Mouse (Mus musculus) hindbrain, postnatal 0 days (tissue): Measurements from ENCODE around the gene Ceacam16. TPM values are rescaled to one million over a fixed set of nuclear protein-coding genes. Genes with fewer than 3 reads are reported as not detected.

Experiments used
- ATAC-seq: fragments of 200-750 bp; cut with Nextera tagmentation; 2 replicates; pipeline ENCODE4 v1.8.0; 2017; ENCODE audit warnings: mild to moderate bottlenecking, moderate TSS enrichment, moderate library complexity
- DNase-seq: peaks from one replicate; pipeline ENCODE4 v3.0.0-alpha.2; 2015; ENCODE audit warnings: low spot score
- H3K27ac ChIP-seq: fragments of 300-500 bp; sonication (generic); 2 replicates; pipeline ENCODE4 v1.5.1; 2014; ENCODE audit warnings: mild to moderate bottlenecking
- H3K27me3 ChIP-seq: fragments of 300-500 bp; sonication (generic); 2 replicates; pipeline ENCODE4 v1.6.1; 2014; ENCODE audit warnings: low read length, mixed read lengths; ENCODE audit not compliant: insufficient read depth
- H3K36me3 ChIP-seq: fragments of 300-500 bp; sonication (generic); 2 replicates; pipeline ENCODE4 v1.6.1; 2014; ENCODE audit warnings: low read length, mixed read lengths; ENCODE audit not compliant: insufficient read depth
- H3K4me1 ChIP-seq: fragments of 300-500 bp; sonication (generic); 2 replicates; pipeline ENCODE4 v1.6.1; 2014; ENCODE audit warnings: antibody characterized with exemption, low read length, mixed read lengths; ENCODE audit not compliant: insufficient read depth
- H3K4me2 ChIP-seq: fragments of 300-500 bp; sonication (generic); 2 replicates; pipeline ENCODE4 v1.6.1; 2014; ENCODE audit warnings: low read depth, mild to moderate bottlenecking, low read length, moderate library complexity, mixed read lengths
- H3K4me3 ChIP-seq: fragments of 300-500 bp; sonication (generic); 2 replicates; pipeline ENCODE4 v1.5.1; 2014; ENCODE audit warnings: low read length
- H3K9ac ChIP-seq: fragments of 300-500 bp; sonication (generic); replicated peaks from 2 replicates; pipeline ENCODE4 v1.6.1; 2014; ENCODE audit warnings: mild to moderate bottlenecking, low read length, moderate library complexity, mixed read lengths
- H3K9me3 ChIP-seq: fragments of 300-500 bp; sonication (generic); 2 replicates; pipeline ENCODE4 v1.6.1; 2016; ENCODE audit warnings: low read length, mixed read lengths
- CTCF ChIP-seq: IDR thresholded peaks from 2 replicates; pipeline ENCODE4 v1.5.1; 2016; ENCODE audit warnings: antibody characterized with exemption, control low read depth, low read depth
- WGBS: fragments of 180-500 bp; shearing (Covaris S2); extraction: QIAGEN DNeasy Blood & Tissue Kit; methylation state at CpG from one replicate; pipeline ENCODE4 v1.1.7; 2014; 5-methylcytosine and 5-hydroxymethylcytosine counted together
- polyA plus RNA-seq: library from polyadenylated mRNA; unstranded; fragments of >200 nt; fragmentation: Nextera tagmentation; extraction: Ambion mirVana; gene quantifications from 2 replicates; pipeline ENCODE4 v1.2.1, GENCODE M21; 2015
- total RNA-seq: library from RNA; depleted of rRNA; stranded (reverse); fragments of >200 nt; gene quantifications from 2 replicates; pipeline ENCODE4 v1.2.3, GENCODE M21; 2014

Ceacam16 gene
- total and polyA plus RNA-seq, 2 experiments from 2014 or later: 0.86 TPM; not detected in 1

- Histone ChIP-seq H3K4me2 (peak within 1 kb of the TSS; percentile 54), H3K4me3 (peak within 1 kb of the TSS; percentile 28), H3K27me3 (peaks cover 12% of the 10 kb centered on the region), H3K4me1 (no peaks in the 10 kb centered on the region), H3K27ac (no peak within 1 kb of the TSS), H3K9me3 (no peaks in the 10 kb centered on the region), H3K9ac (peak within 1 kb of the TSS; percentile 41; the same call in 1 of the 2 replicates), H3K36me3 (no peaks in the 10 kb centered on the region)
- DNase-seq (no peak), ATAC-seq (no peak)
- no peak for TF ChIP-seq CTCF
- WGBS: 1% methylated on average over 37 of the region's 42 CpGs
Observed at GRCm38 (mm10) chr7:19822604-19823058, 38.5 kb downstream of the Ceacam16 start, which contains the start of gene Bcl3. Gene Bcl3, minus strand, starts transcription at chr7:19822770.

- DNase-seq (no peak), ATAC-seq (no peak)
- no peak for TF ChIP-seq CTCF
- Histone ChIP-seq H3K36me3 (no peaks in the 10 kb centered on the region), H3K4me3 (peak overlapping the region; percentile 28), H3K4me2 (peak overlapping the region; percentile 54), H3K4me1 (no peaks in the 10 kb centered on the region; the same call in 1 of the 2 replicates), H3K27ac (no peak overlapping the region), H3K27me3 (peaks cover 15% of the 10 kb centered on the region), H3K9ac (peak overlapping the region; percentile 41; the same call in 1 of the 2 replicates), H3K9me3 (no peaks in the 10 kb centered on the region)
- 5% methylated on average over 18 of the region's 20 CpGs for whole genome bisulfite sequencing
Observed at GRCm38 (mm10) chr7:19822193-19822592, 38.9 kb downstream of the Ceacam16 start.

- Histone ChIP-seq H3K27me3 (peaks cover 20% of the 10 kb centered on the region), H3K4me1 (no peaks in the 10 kb centered on the region; the same call in 1 of the 2 replicates), H3K9ac (no peak overlapping the region), H3K27ac (no peak overlapping the region), H3K4me2 (no peak overlapping the region), H3K36me3 (no peaks in the 10 kb centered on the region), H3K9me3 (no peaks in the 10 kb centered on the region), H3K4me3 (no peak overlapping the region)
- no peak for TF ChIP-seq CTCF
- DNase-seq: no peak
- WGBS: 63% methylated on average over 7 of the region's 7 CpGs
- ATAC-seq: no peak
Observed at GRCm38 (mm10) chr7:19821633-19822032, 39.5 kb downstream of the Ceacam16 start.

- Histone ChIP-seq H3K4me3 (no peak overlapping the region), H3K9me3 (no peaks in the 10 kb centered on the region), H3K4me2 (no peak overlapping the region), H3K9ac (no peak overlapping the region), H3K36me3 (no peaks in the 10 kb centered on the region), H3K27ac (no peak overlapping the region), H3K27me3 (peaks cover 21% of the 10 kb centered on the region), H3K4me1 (no peaks in the 10 kb centered on the region; the same call in 1 of the 2 replicates)
- DNase-seq (no peak), ATAC-seq (no peak)
- 75% methylated on average over 3 of the region's 3 CpGs for WGBS
- no peak for TF ChIP-seq CTCF
Observed at GRCm38 (mm10) chr7:19820347-19821048, 40.6 kb downstream of the Ceacam16 start.

- no peak overlapping the region for H3K4me3 ChIP-seq
- H3K27me3 ChIP-seq: peaks cover 21% of the 10 kb centered on the region
- ATAC-seq: no peak
- H3K9ac ChIP-seq: no peak overlapping the region
- TF ChIP-seq CTCF: no peak
- H3K36me3 ChIP-seq: no peaks in the 10 kb centered on the region
- no peak overlapping the region for H3K27ac ChIP-seq
- WGBS: 87% methylated on average over 7 of the region's 7 CpGs
- no peaks in the 10 kb centered on the region; the same call in 1 of the 2 replicates for H3K4me1 ChIP-seq
- no peak overlapping the region for H3K4me2 ChIP-seq
- no peak for DNase-seq
- H3K9me3 ChIP-seq: no peaks in the 10 kb centered on the region
Observed at GRCm38 (mm10) chr7:19818875-19819274, 42.2 kb downstream of the Ceacam16 start.

- WGBS: 86% methylated on average over 5 of the region's 5 CpGs
- H3K36me3 ChIP-seq: no peaks in the 10 kb centered on the region
- TF ChIP-seq CTCF: no peak
- DNase-seq: no peak
- H3K27ac ChIP-seq: no peak overlapping the region
- no peak overlapping the region for H3K4me2 ChIP-seq
- H3K4me3 ChIP-seq: no peak overlapping the region
- no peak overlapping the region for H3K9ac ChIP-seq
- ATAC-seq: no peak
- H3K9me3 ChIP-seq: no peaks in the 10 kb centered on the region
- no peaks in the 10 kb centered on the region; the same call in 1 of the 2 replicates for H3K4me1 ChIP-seq
- peaks cover 21% of the 10 kb centered on the region for H3K27me3 ChIP-seq
Observed at GRCm38 (mm10) chr7:19818440-19818839, 42.7 kb downstream of the Ceacam16 start.
